Mouse (Mus musculus) gonadal fat pad, adult 2 months (tissue): ENCODE measurements at regions not wholly inside any gene's neighbourhood (a gene's known extent, or its start where the extent isn't known, plus 50 kb on each side); places are given as distances from the start of the nearest gene placed in this dataset.

Source experiments
- DNase-seq: peaks from one replicate; pipeline ENCODE4 v3.0.0-alpha.2; 2012; ENCODE audit warnings: low read depth

GRCm38 (mm10) chr8:50387189-50387588 lies 1543.4 kb upstream of the Tenm3 start:
- DNase-seq, result no peak

- no peak for DNase-seq
These were observed 1539.9 kb upstream of the Tenm3 start for GRCm38 (mm10) chr8:50383697-50384096.

- no peak for DNase-seq
These were observed 1536.0 kb upstream of the Tenm3 start for GRCm38 (mm10) chr8:50379745-50380144.

GRCm38 (mm10) chr8:50373790-50374189 lies 1530.0 kb upstream of the Tenm3 start:
- no peak for DNase-seq

- no peak for DNase-seq
These were observed 1482.7 kb upstream of the Tenm3 start for GRCm38 (mm10) chr8:50326485-50326884.

- no peak for DNase-seq
These were observed 1477.7 kb upstream of the Tenm3 start for GRCm38 (mm10) chr8:50321356-50321963.

- DNase-seq, result no peak
These were observed 1472.9 kb upstream of the Tenm3 start for GRCm38 (mm10) chr8:50316641-50317040.

- no peak for DNase-seq
These were observed 1466.6 kb upstream of the Tenm3 start for GRCm38 (mm10) chr8:50310308-50310707.

GRCm38 (mm10) chr8:50300316-50300715 lies 1456.6 kb upstream of the Tenm3 start:
- DNase-seq, result no peak

GRCm38 (mm10) chr8:50293501-50293900 lies 1449.8 kb upstream of the Tenm3 start:
- peak; percentile 0 for DNase-seq

- DNase-seq, result no peak
These were observed 1448.4 kb upstream of the Tenm3 start for GRCm38 (mm10) chr8:50292158-50292557.

GRCm38 (mm10) chr8:50276346-50276745 lies 1432.6 kb upstream of the Tenm3 start:
- no peak for DNase-seq

- no peak for DNase-seq
These were observed 1421.0 kb upstream of the Tenm3 start for GRCm38 (mm10) chr8:50264757-50265156.
